Mouse (Mus musculus) myocyte (in vitro differentiated cells): ENCODE results near the gene Snx29. TPM values are rescaled to one million over a fixed set of nuclear protein-coding genes. Genes with fewer than 3 reads are reported as not detected.

Experiments used
- H3K27me3 ChIP-seq: one replicate; pipeline ENCODE4 v1.6.1; 2011; ENCODE audit not compliant: control insufficient read depth, insufficient read depth, insufficient read length
- H3K36me3 ChIP-seq: one replicate; pipeline ENCODE4 v1.6.1; 2011; ENCODE audit not compliant: control insufficient read depth, insufficient read depth
- H3K4me2 ChIP-seq: one replicate; pipeline ENCODE4 v1.6.1; 2011; ENCODE audit warnings: low read depth, control low read depth
- H3K4me3 ChIP-seq: one replicate; pipeline ENCODE4 v1.5.1; 2011; ENCODE audit warnings: mild to moderate bottlenecking, control low read depth, moderate library complexity
- H3K79me2 ChIP-seq: one replicate; pipeline ENCODE4 v1.6.1; 2011; ENCODE audit not compliant: control insufficient read depth, insufficient read depth
- H3ac ChIP-seq: one replicate; pipeline ENCODE4 v1.6.1; 2011; ENCODE audit not compliant: control insufficient read depth, insufficient read length
- CEBPB ChIP-seq: IDR thresholded peaks from 2 replicates; pipeline ENCODE4 v1.6.1; 2011; ENCODE audit warnings: mild to moderate bottlenecking, moderate library complexity; ENCODE audit not compliant: poor library complexity, insufficient read depth, severe bottlenecking
- E2F4 ChIP-seq: IDR thresholded peaks from one replicate; pipeline ENCODE4 v1.6.1; 2011; ENCODE audit warnings: mild to moderate bottlenecking, control low read depth, moderate library complexity; ENCODE audit not compliant: insufficient read depth
- MAX ChIP-seq: IDR thresholded peaks from one replicate; pipeline ENCODE4 v1.6.1; 2011; ENCODE audit warnings: low read depth, mild to moderate bottlenecking, control low read depth
- MYOD1 ChIP-seq, 3 experiments: IDR thresholded peaks; one replicate each; pipeline ENCODE4 v1.6.1; 2011; ENCODE audit warnings: control low read depth in 2 of 3, low read depth in 2 of 3, mild to moderate bottlenecking in 2 of 3, moderate library complexity in 1 of 3; ENCODE audit not compliant: insufficient read length in 2 of 3, control insufficient read depth in 1 of 3
- MYOG ChIP-seq, 3 experiments: IDR thresholded peaks; one replicate each; pipeline ENCODE4 v1.6.1; 2011; ENCODE audit warnings: control low read depth in 2 of 3, low read depth in 2 of 3, mild to moderate bottlenecking in 2 of 3; ENCODE audit not compliant: insufficient read length in 2 of 3, control insufficient read depth in 1 of 3, insufficient read depth in 1 of 3
- POLR2A ChIP-seq: IDR thresholded peaks from one replicate; pipeline ENCODE4 v1.6.1; 2011; ENCODE audit warnings: low read depth, mild to moderate bottlenecking, control low read depth, moderate library complexity; ENCODE audit not compliant: insufficient read length
- POLR2AphosphoS2 ChIP-seq: IDR thresholded peaks from one replicate; pipeline ENCODE4 v1.6.1; 2011; ENCODE audit warnings: low read depth, control low read depth; ENCODE audit not compliant: insufficient read length
- REST ChIP-seq: IDR thresholded peaks from one replicate; pipeline ENCODE4 v1.6.1; 2011; ENCODE audit warnings: mild to moderate bottlenecking, control low read depth, moderate library complexity; ENCODE audit not compliant: insufficient read depth, insufficient read length
- SRF ChIP-seq: IDR thresholded peaks from one replicate; pipeline ENCODE4 v1.6.1; 2011; ENCODE audit warnings: low read depth; ENCODE audit not compliant: control insufficient read depth, insufficient read length
- TCF12 ChIP-seq: IDR thresholded peaks from one replicate; pipeline ENCODE4 v1.6.1; 2011; ENCODE audit warnings: mild to moderate bottlenecking, control low read depth; ENCODE audit not compliant: poor library complexity, insufficient read depth, severe bottlenecking
- TCF3 ChIP-seq: IDR thresholded peaks from one replicate; pipeline ENCODE4 v1.6.1; 2011; ENCODE audit warnings: low read depth, control low read depth; ENCODE audit not compliant: insufficient read length
- USF1 ChIP-seq: IDR thresholded peaks from one replicate; pipeline ENCODE4 v1.6.1; 2011; ENCODE audit warnings: low read depth, mild to moderate bottlenecking, control low read depth, moderate library complexity
- polyA plus RNA-seq: library from polyadenylated mRNA; unstranded; fragments of >200 nt; fragmentation: generic; extraction: Trizol; gene quantifications from one replicate; pipeline ENCODE4 v1.2.1, GENCODE M21; 2012; ENCODE audit warnings: missing spikeins

Gene Snx29
- polyA plus RNA-seq, 1 experiment: 1.7 TPM

DNA sequence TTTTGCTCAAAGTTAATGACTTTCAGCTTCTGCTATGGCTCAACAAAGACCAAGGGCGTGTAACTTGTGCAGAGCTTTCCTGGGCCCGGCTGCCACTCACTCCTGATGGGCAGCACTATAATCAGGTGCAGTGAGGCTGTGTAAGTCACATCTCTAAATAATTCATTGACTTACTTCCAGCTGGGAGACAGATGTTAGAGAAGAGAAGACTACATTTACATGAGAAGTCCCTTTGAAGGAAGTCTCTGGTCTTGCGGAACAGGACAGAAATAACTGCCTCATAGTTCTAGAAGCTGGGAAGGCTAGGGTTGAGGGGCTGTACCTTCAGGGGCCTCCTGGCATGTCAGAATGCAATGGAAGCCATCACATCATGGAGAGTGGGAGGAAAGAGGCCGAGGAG, 127.9 kb downstream of the Snx29 start:
- H3K4me3 ChIP-seq: no peak overlapping the region
- no peaks in the 10 kb centered on the region for H3K27me3 ChIP-seq
- H3K4me2 ChIP-seq: no peak overlapping the region
- H3K79me2 ChIP-seq: no peaks in the 10 kb centered on the region
- no peak for TF ChIP-seq TCF3
- TF ChIP-seq REST: no peak
- no peak for TF ChIP-seq MYOD1 (IDR thresholded peaks at IDR 0.05; ENCODE audit: control insufficient read depth in 1 of 3, insufficient read length in 2 of 3, low read depth in 2 of 3)
- no peak for TF ChIP-seq MAX
- TF ChIP-seq USF1: no peak
- TF ChIP-seq MYOG (IDR thresholded peaks at IDR 0.05; ENCODE audit: control insufficient read depth in 1 of 3, insufficient read depth in 1 of 3, insufficient read length in 2 of 3, low read depth in 2 of 3): no peak
- no peak for TF ChIP-seq SRF
- TF ChIP-seq E2F4: no peak
- no peak for TF ChIP-seq CEBPB
- TF ChIP-seq POLR2A: no peak
- no peak for TF ChIP-seq TCF12
- TF ChIP-seq POLR2AphosphoS2: no peak
- H3K36me3 ChIP-seq: no peaks in the 10 kb centered on the region
- H3ac ChIP-seq: no peak overlapping the region

DNA sequence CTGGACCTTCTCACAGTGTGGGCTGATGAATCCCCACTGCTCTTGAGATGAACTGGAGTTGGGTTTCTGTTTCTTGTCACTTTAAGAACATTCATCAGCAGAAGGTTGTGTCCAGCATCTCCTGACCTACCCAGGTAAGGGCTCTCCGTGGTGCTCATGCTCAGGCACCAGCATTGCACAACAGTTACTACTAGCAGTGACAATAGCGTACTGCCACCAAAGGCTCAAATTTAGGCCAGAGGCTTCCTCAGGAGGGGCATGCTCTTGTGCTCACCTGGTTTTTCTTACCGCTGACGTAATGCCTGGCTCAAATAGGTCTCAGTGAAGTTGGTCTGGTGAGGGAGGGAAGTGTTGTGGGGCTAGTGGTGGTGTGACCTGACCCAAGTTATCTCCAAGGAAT, 132.2 kb downstream of the Snx29 start:
- Histone ChIP-seq H3K27me3 (no peaks in the 10 kb centered on the region), H3ac (no peak overlapping the region), H3K79me2 (no peaks in the 10 kb centered on the region), H3K36me3 (no peaks in the 10 kb centered on the region), H3K4me3 (no peak overlapping the region), H3K4me2 (no peak overlapping the region)
- TF ChIP-seq REST (no peak), E2F4 (no peak), MYOD1 (IDR thresholded peaks at IDR 0.05; ENCODE audit: control insufficient read depth in 1 of 3, insufficient read length in 2 of 3, low read depth in 2 of 3) (no peak), CEBPB (no peak), MAX (no peak), MYOG (IDR thresholded peaks at IDR 0.05; ENCODE audit: control insufficient read depth in 1 of 3, insufficient read depth in 1 of 3, insufficient read length in 2 of 3, low read depth in 2 of 3) (no peak), SRF (no peak), TCF12 (no peak), TCF3 (no peak), POLR2AphosphoS2 (no peak), USF1 (no peak), POLR2A (no peak)

GRCm38 (mm10) chr16:11455545-11456140, 132.9 kb downstream of the Snx29 start:
- TF ChIP-seq POLR2A (peak; percentile 3), CEBPB (no peak), SRF (no peak), E2F4 (no peak)
- Histone ChIP-seq H3ac (no peak overlapping the region), H3K27me3 (no peaks in the 10 kb centered on the region), H3K36me3 (no peaks in the 10 kb centered on the region), H3K4me2 (no peak overlapping the region), H3K4me3 (no peak overlapping the region), H3K79me2 (no peaks in the 10 kb centered on the region)

DNA sequence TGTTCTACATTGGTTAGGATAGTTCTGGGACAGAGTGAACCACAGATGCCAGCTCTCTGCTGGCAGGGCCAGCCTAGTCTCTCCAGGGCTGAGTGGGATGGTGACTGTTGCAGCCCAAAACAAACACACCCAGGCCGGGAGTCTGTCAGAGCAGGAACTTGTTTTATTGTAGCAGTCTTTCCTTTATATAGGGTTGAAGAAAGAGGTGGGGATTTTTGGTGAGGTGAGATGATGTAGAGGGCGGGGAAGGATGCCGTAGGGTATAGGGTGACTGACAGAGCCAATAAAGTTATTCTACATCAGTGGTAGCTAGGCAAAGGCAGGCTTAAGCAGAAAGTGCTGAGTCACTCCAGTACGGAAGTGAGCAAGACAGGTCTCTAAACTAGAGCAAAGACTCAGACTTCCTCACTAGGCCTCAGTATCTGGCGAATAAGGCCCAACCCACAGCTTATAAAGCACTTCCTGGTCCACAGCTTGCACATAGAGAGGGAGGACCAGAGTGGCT, 133.5 kb downstream of the Snx29 start:
- no peak overlapping the region for H3K4me3 ChIP-seq
- H3K27me3 ChIP-seq: no peaks in the 10 kb centered on the region
- H3K36me3 ChIP-seq: no peaks in the 10 kb centered on the region
- TF ChIP-seq POLR2AphosphoS2 (peak; percentile 72), REST (no peak), POLR2A (peak; percentile 48)
- H3ac ChIP-seq: no peak overlapping the region
- no peak overlapping the region for H3K4me2 ChIP-seq
- H3K79me2 ChIP-seq: no peaks in the 10 kb centered on the region

DNA sequence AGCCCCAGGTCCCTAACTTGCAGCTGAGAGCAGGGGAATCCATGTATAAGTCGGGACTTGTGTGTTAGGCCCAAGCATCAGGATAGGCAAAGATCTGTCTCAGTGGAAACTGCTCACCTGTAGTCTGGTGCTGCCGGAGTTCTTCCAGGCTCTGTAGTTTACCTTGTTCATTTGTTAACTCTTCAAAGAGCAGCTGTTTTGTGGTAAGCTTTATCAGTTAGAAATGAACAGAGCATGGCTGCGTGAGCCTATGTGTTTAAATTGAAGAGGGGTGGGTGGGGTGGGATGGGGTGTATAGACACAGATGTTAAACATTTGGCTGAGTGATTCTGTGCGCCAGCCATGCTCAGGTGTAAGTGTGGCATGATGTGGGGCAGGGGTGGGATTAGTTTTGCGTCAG, 134.4 kb downstream of the Snx29 start:
- no peaks in the 10 kb centered on the region for H3K27me3 ChIP-seq
- H3K4me2 ChIP-seq: no peak overlapping the region
- no peaks in the 10 kb centered on the region for H3K36me3 ChIP-seq
- no peak overlapping the region for H3K4me3 ChIP-seq
- no peak overlapping the region for H3ac ChIP-seq
- H3K79me2 ChIP-seq: no peaks in the 10 kb centered on the region
- TF ChIP-seq REST (no peak), POLR2AphosphoS2 (no peak), POLR2A (no peak), USF1 (no peak)
